Mouse (Mus musculus) forelimb bud, embryonic 11.5 days (tissue): ENCODE measurements at regions not wholly inside any gene's neighbourhood (a gene's known extent, or its start where the extent isn't known, plus 50 kb on each side); places are given as distances from the start of the nearest gene placed in this dataset.

Source experiments
- DNase-seq: peaks from one replicate; pipeline ENCODE4 v3.0.0-alpha.2; 2012; ENCODE audit warnings: low read depth, low spot score

DNA sequence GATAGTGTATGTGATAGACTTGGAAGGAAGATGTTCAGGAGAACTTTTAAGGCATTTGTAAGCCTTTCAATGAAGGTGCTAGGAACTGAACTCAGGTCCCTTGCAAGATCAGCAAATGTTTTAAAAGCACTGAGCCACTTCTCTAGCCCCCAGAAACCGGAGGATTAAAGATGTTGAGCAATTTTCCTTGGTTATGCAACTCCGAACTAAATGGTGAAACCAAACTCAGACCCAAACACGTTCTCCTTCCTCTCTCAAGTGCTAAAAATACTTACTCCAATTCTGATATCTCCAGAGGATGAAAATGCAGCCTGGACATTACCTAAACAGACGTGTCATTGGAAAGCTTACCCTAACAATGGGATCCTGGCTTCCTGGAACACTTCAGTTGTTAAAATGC is 378.8 kb downstream of the Kcnj2 start:
- DNase-seq, result no peak

DNA sequence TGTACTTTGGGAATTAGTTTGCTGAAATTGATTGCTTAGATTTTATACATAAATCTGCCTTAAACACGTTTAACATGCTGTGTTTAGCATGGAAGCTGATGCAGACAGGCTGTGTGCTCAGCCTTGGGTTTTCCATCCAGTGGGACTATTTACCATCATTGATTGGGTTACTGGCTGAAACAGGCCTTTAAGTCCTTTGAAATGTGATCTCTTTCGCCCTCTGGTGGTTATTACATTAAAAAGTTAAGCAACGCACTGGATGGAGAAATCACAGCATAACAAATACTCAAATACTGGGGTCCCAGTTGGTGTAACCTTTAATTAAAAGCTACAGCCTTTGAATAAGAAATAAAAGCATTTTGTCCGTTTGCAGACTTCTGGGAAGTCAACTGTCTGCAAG is 379.8 kb downstream of the Kcnj2 start:
- peak; percentile 74 for DNase-seq

DNA sequence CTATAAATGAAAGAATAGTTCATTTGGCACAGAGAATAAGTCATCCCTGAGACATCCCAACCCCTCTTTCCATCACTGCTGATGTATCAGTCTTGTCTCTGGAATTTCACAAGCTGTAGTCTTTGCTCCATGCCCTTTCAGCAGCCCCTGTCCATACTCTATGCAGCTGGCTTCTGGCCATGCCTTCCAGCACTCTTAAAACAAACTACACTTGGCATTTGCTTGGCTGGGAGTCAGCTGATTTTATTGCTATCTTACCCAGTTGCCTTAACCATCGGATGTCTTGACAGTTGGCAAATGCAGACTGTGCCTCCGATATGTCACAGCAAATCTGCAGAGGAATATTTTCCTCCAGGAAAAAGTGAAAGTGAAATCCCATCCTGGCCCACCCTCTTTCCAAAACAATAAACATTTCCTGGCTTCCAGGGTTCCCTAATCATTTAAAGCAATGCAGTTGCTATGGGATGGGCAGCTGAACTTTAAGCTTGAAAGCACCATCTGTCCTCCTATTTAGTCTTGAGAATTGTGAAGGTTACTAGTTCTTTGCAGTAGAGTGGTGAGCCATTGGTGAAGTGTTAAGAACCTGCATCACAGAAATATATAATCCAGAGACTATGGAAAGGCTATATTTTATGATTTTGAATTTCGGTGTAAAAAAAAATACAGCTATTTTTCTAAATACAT is 385.0 kb downstream of the Kcnj2 start:
- DNase-seq, result no peak

DNA sequence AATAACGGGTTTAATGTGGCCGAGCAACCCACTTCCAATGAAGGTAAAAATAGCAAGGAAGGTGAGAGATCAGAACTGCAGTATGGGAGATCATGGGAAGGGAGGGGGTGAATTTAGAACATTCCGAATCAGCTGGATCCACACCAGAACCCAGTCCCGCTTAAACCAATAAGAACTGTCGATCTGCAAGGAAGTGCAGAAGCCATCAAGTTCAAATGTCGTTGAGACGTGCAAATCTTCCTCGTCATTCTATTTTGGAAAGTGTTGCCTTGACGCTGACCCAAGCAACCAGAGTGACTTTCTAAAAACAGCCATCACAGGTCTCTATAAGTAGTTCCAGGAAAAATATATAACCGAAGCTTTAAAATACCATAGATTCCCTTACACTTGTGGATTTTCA is 394.1 kb downstream of the Kcnj2 start:
- no peak for DNase-seq

DNA sequence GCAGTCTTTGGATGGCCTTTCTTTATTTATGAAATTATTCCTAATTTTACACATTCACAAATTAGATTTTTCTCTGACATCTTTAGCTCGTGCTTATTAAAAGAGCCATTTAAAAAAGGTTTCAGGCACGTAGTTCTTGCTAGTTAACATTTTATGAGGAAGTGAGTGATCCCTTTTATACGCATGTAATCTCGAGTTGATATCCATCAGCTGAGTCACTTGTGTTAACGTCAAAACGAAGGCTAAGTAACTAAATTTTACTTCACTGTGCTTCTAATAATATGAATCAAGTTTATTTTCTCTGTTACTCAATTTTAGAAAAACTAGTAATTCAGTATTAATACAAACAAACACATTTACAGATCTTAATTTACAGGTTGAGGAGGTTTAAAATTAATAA is 419.0 kb downstream of the Kcnj2 start:
- DNase-seq, result no peak

DNA sequence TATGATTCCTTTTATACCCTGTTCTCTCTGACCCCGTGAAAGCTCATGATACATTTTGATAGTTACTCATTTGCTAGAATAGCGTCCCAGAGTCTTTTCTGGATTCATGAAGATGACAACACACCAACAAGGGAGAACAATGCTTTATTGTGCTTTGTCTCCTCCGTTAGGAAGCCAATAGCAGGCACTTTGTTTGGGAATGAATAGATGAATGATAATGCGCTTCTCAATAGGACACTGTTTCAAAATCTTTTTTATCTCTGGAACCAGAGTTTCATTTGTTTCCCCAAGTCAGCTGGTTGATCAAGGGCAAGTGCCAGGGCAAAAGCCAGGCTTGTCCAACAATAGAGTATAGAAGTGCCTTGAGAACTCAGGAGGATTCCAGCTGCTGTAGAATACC is 446.5 kb downstream of the Kcnj2 start:
- DNase-seq, result no peak

DNA sequence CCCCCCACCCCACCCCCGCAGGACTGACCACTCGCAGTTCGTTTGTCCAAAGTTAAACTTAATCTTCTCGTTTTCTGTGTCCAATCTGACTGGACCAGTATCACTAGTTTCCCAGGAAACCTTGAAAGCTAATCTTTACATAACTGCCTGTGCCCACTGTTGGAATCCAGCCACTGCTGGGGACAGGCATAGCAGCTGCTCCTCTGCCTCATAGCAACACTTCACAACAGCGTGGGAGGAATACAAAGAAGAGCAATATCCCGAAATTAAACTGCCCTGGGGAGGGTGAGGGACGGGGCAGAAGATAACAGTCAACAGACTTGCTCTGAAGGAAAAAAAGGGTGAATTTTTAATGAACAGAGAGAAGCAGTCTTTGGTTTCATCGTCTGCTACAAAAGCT is 456.8 kb downstream of the Kcnj2 start:
- no peak for DNase-seq

DNA sequence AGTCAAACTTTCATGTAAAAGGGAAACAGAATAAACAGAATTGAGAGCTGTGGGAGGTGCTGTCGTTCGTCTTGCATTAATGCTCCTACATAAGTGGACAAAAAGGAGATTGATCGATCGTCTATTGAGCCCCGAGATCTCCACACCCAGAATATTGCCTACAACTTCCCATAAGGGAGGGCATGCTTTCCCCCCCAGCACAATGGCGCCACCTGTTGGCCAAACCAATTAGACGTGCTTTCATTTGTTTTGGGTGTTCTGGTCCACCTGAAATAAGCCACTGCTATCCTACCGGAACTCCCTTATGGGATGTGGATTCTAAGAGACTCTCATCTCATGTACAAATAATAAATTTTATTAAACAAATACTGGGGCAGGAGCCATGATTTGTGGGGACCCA is 457.5 kb downstream of the Kcnj2 start:
- DNase-seq, result peak; percentile 46

DNA sequence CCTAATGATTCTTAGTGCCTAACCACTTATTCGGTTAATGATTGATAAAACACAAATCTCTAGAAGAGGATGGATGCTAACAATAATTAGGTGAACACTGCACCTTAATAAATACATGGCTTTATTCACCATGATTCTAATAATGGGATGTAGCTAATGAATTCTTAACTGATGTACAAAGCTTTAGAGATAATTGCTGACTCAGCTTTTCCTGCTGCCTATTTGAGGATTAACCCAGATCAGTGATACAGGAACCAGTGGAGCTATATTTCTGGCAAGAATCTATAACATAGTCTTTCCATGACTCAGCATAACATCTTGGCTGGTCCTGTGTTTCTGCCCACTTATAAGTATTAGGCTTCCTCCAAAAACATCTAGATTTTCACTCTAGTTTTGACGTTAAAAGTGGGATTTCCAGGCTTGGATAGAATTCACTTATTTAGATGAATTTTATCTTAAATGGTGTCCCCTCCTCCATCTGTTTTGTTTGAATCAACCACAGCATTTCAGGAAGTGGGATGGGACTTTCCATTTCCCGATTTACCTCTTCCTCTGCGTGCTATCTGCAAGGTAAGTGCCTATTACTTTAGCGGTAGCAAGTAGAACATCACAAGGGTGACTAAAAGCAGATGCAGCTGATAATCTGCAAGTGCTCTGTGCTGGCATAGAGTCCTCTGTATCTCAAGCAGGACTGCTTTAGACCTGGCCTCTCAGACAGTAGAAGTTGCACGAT is 460.2 kb downstream of the Kcnj2 start:
- DNase-seq, result no peak

DNA sequence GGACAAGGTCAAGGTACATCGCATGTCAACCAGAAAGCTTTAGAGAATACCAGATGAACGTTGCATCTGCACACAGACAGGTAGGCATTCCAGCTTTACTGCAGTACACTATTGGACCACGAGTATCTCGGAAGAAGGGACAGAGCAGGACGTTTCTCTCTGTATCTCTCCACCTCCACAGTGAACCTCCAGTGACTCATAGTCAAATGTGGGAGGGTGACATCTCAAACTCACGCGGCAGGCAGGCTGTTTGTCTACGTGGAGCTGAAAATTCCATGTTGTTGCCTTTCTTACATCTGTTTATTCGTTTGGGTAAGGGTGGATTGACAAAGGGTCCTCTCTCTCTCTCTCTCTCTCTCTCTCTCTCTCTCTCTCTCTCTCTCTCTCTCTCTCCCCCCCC is 463.6 kb downstream of the Kcnj2 start:
- no peak for DNase-seq

DNA sequence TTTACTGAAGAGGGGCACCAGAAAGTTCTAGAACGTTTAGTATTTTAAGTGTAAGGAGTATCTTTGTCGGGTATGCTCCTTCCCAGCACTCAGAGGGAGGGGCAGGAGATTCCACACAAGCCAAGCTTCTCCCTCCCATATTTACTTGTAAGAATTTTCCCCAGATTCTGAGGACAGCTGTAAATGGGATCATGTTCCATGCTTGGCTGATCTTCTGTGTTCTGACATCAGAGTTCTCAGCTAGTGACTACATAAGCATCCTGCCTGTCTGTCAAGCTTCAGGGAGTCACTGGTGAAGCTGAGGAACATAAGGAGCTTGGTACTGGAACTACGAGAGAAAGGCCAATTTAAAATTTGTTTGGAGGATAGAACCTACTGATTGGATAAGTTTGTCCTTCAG is 464.9 kb downstream of the Kcnj2 start:
- no peak for DNase-seq

DNA sequence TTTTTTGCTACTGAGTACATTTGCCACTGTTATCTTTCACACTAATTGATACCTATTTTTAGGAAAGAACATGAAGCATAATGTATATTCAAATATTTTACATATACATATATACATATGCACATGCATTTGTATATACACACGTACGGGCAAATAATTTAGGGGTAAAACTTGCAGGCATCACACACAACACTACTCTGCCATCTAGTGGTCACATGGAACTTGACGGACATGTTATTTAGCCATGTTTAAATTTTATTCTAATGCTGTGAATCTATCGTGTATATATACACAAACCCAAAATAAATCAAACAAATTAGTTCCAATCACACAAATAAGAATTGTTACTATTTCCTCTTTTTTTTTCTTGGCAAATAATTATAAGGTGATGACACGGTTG is 466.5 kb downstream of the Kcnj2 start:
- DNase-seq, result peak; percentile 52

DNA sequence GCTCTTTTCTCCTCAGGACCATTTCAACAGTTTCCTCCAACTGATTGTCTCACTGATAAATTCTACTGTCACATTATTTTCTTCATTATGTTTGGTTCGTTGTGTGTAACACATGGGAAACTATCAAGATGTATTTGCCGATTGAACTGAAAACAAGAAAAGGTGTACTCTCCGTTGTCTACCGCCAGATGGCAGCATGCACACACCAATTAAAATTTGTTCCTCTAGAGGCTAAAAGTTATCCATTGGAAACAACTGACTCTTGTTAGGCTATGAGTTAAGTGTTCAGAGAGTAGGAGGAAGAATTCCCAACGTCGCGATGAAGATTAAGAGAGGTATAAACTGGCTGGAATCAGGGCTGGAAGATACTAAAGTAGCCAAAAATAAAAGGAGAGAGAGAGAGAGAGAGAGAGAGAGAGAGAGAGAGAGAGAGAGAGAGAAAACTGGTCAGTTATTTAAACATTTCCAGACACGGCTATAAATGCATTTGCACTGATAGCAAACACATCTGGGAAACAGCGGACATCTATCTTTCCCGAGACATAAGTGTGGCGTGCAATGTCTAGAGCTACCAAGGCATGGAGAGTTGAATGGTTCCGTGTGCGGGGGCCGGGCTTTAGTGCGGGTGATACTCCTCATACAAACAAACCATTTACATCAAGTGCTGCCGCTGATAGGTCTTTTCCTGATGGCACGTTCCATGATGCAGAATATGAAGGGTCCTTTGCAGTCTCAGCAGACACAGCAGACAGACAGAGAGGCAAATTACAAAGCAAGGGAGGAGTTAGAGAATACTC is 470.3 kb downstream of the Kcnj2 start:
- DNase-seq, result peak; percentile 87

DNA sequence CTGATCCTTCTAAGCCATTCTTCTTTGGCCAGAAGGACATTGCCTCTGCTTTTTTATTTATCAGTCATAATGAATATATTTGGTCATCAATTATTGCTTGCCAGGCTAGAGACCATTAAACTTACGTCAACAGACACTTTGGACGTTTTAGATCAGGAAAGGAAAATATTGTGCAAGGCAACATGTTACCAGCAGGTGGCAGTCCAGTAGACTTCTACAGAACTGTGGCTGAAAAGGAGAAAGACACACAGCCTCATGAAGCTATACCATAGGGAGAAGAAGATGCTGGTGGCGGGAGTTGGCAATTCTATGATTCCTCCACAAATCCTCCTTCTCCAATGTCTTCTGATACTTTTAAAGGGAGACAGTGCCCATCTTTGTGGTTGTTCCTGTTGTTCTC is 471.7 kb downstream of the Kcnj2 start:
- peak; percentile 75 for DNase-seq

DNA sequence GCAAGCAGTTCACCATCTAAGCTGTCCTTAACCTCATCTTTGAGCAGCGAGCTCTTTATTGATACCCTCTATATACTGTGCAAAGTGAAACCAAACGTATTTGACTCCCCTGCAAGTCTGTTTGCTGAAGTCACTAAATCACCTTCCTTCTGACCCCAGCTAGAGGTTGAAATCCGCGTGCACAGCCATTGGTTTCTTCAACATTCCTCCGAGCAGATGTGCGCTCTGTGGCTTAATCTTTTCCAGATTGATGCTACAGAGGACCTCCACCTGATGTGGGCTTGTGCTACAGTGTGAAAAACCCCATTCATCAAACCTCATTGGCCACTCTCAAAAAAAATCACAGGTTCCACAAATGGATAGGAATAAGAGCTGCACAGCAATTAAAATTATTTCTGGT is 474.0 kb downstream of the Kcnj2 start:
- peak; percentile 72 for DNase-seq

DNA sequence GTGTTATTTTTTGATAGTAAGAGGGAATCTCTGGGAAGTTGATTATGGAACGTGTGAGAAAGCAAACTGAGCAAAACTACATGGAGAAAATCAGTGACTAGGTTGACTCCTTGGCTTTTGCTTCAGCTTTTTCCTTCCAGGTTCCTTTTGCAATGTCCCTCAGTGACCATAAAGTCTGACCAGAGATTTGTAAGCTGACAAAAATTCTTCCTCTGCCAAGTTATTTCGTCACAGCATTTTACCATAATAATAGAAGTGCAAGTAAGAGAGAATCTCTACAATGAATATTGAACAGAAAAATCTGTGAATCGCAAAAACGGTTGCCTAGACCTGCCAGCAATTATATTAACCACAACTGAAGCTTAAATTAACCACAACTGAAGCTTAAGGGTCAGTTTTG is 479.3 kb downstream of the Kcnj2 start:
- DNase-seq, result no peak

DNA sequence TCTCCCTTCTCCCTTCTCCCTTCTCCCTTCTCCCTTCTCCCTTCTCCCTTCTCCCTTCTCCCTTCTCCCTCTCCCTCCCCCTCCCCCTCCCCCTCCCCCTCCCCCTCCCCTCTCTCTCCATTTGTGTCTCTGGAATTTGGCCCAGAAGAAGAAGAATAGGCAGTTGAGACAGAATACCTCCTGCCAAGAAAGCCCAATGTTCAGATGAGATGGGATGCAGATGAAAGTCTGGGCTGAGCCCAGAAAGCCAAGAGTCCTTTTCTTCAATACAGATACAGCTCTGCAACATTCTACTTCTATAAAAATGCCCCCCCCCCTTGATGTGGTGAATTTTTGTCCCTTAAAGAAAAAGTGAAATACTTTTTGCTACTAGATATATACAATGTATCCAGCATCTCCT is 489.2 kb downstream of the Kcnj2 start:
- DNase-seq, result no peak

DNA sequence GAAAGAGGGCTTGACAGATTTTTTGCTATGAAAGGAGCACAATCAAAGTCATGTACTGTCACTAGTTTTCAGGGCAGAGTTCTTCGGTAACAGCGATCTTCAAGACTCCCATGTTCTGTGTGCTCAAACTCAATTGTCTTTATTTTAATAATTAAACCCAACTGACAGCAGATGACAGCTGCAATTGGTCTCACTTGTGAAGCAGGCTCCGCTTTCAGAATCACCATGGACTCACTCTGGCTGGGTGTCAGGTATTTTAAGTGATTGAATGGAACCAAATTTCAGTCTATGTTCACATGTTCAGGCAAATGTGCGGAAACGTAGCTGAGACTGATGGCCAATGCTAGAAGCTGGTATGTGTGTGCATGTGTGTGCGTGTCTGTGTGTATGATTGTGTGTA is 489.7 kb downstream of the Kcnj2 start:
- no peak for DNase-seq

DNA sequence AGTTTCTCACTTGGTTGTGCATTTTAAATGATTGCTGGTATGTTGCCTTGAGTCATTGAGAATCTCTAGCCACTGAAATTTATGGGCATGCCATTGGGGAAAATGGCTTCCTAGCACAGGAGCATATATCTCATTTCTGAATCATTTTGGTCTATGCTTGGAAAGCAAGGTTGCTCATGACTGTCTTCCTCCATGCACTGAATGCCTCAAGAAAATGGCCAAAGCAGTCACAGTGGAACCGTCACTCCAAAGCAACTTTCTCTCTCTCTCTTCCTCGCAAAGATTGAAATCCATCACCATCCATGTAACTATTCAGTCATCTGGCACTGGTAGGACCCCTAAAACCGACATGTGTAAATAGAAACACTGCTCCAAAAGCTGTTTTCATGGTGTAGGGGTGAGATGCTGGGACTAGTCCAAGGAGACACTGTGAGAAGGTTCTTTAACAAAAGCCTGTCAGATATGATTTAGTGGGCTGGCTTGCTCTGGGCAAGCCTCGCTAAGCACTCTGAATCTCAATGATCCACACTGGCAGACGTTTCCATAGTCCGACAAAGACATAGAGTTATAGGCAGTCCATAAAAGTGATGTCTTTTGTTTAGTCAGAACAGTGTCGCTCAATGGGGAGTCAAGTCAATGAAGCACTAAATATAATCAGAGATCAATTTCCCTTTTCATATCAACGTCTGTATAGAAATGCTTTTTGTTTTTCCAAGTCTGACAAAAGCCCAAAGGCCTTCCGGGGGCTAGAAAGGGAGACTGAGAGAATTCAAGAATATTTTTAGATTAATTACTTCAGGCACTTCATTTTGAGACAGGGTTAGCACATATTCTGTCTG is 492.6 kb downstream of the Kcnj2 start:
- no peak for DNase-seq

DNA sequence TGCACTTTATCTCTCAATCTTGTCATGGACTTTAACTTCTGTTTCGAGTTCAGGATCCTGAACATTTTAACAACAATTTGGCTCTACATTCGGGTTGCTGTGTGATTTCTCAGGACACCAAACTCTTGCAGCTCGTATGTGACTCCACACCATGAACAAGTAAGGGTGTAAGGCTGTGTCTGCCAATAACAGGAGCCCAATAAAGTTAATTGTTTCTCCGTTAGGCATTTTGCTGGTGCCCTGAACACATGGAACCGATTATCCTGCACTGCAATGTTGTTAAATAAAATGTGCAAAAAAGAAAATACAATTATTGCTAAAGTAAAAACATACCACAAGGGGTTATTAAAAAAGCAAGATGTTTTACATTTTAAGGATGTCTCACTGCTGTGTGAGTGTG is 497.2 kb downstream of the Kcnj2 start:
- DNase-seq, result peak; percentile 84

DNA sequence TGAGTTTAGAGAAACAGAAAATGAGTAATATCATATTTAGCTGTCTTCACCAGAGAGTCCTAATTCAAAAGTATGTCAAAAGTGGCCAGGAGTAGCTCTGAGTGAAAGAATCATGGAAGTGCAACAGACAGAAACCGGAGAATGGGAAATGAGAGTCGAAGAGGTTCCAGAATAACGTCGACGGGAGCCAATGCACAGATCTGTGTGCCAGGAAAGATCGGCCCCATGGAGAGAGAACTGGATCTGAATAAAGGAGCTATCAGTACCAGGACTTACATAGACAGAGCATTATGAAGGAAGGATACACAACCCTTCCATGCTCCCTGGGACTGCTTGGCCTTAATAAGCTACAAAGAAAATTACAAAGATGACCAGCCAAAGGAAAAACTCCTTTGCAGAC is 502.1 kb downstream of the Kcnj2 start:
- no peak for DNase-seq

DNA sequence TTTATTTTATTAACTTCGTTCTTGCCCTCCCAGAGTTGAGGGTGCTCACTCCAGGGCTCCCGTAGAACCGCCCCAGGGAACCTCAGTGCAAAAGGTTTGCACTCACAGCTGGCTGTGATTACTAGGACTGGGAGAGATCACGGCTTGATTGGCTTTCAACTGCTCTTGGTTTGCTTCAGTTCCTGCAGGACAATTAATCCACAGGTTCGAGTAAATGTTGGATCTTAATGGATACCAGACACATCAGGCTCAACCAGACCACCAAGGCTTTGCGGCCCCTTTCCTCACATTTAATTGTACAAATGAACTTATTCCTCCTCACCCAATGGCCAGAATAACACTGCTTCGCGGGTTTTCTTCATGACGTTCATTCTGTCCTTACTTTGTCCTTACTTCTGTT is 502.9 kb downstream of the Kcnj2 start:
- DNase-seq, result peak; percentile 55
